Mouse (Mus musculus): ENCODE results near the gene Klc1. TPM values are rescaled to one million over a fixed set of nuclear protein-coding genes. Genes with fewer than 3 reads are reported as not detected.

The Klc1 gene
- polyA plus RNA-seq, 1 experiment: 116 TPM

DNA sequence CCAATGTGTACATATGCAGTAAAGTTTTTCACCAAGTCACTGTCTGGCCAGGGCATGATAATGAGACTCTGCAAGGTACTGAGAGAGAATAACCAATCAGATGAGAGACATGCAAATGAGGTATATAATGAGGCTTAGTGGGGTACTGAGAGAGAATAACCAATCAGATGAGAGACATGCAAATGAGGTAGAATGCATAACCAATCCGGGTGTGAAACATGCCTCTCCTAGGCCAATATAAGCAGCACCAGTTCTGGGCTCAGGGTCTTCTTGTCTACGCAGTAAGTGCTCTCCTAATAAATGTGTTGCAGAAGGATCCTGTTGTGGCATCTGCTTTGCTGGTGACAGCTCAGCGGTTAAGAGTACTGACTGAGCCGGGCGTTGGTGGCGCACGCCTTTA lies 42.1 kb upstream of the Klc1 start:
- TF ChIP-seq CEBPB (IDR thresholded peaks at IDR 0.05; ENCODE audit: low read depth): no peak
- no peak for TF ChIP-seq CTCF (IDR thresholded peaks at IDR 0.05; ENCODE audit: control insufficient read depth, insufficient read depth, insufficient read length)
- no peak for TF ChIP-seq MAX (IDR thresholded peaks at IDR 0.05)
- no peak for TF ChIP-seq FOSL1 (IDR thresholded peaks at IDR 0.05; ENCODE audit: insufficient read depth, low read length, poor library complexity, severe bottlenecking)
- no peak for TF ChIP-seq USF1 (IDR thresholded peaks at IDR 0.05; ENCODE audit: low read depth)
- H3K36me3 ChIP-seq (ENCODE audit: control insufficient read depth, insufficient read depth): no peaks in the 10 kb centered on the region
- H3K79me2 ChIP-seq (ENCODE audit: control insufficient read depth, insufficient read depth): peaks cover 49% of the 10 kb centered on the region

DNA sequence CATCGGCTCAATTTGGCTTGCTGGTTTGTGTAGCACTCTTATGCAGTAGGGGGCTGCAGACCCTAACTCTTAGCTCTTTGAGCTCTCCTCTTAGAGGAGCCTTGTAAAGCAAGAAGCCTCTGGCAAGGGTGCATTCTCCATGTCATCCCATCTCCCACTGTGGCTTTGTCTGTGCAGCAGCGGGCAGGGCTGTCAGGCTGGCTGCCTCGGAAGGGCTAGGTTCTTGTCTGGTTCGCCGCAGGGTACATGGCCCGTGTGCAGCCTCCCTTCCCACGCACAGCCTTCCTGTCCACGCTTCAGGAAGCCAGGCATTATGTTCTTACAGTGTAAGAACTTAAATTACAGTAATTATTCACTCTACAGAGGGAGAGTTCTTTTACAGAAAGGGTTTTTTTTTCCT lies 40.0 kb upstream of the Klc1 start:
- no peaks in the 10 kb centered on the region for H3K36me3 ChIP-seq (ENCODE audit: control insufficient read depth, insufficient read depth)
- peaks cover 13% of the 10 kb centered on the region for H3K79me3 ChIP-seq (ENCODE audit: low read depth)
- peaks cover 29% of the 10 kb centered on the region for H3K79me2 ChIP-seq (ENCODE audit: control insufficient read depth, insufficient read depth)
- no peak overlapping the region for H3K4me3 ChIP-seq (ENCODE audit: insufficient read depth, poor library complexity, severe bottlenecking)
- TF ChIP-seq CTCF (IDR thresholded peaks at IDR 0.05; ENCODE audit: control insufficient read depth, insufficient read depth, insufficient read length) (no peak), USF1 (IDR thresholded peaks at IDR 0.05; ENCODE audit: low read depth) (no peak), MYOG (IDR thresholded peaks at IDR 0.05; ENCODE audit: control insufficient read depth, extremely low read depth, insufficient read length) (no peak), MAX (IDR thresholded peaks at IDR 0.05) (no peak), CEBPB (IDR thresholded peaks at IDR 0.05; ENCODE audit: low read depth) (no peak), MYOD1 (IDR thresholded peaks at IDR 0.05; ENCODE audit: control insufficient read depth, insufficient read length, low read depth) (no peak), FOSL1 (IDR thresholded peaks at IDR 0.05; ENCODE audit: insufficient read depth, low read length, poor library complexity, severe bottlenecking) (no peak)
- no peak overlapping the region for H3ac ChIP-seq (ENCODE audit: control insufficient read depth, insufficient read length, low read depth)
- no peaks in the 10 kb centered on the region for H3K27me3 ChIP-seq (ENCODE audit: control insufficient read depth, insufficient read depth, insufficient read length)

More for the DNA sequence above, 42.1 kb upstream of the Klc1 start:
- no peak overlapping the region for H3ac ChIP-seq (ENCODE audit: control insufficient read depth, insufficient read length, low read depth)
- H3K4me3 ChIP-seq (ENCODE audit: insufficient read depth, poor library complexity, severe bottlenecking): no peak overlapping the region
- H3K27me3 ChIP-seq (ENCODE audit: control insufficient read depth, insufficient read depth, insufficient read length): no peaks in the 10 kb centered on the region
- H3K79me3 ChIP-seq (ENCODE audit: low read depth): peaks cover 21% of the 10 kb centered on the region

DNA sequence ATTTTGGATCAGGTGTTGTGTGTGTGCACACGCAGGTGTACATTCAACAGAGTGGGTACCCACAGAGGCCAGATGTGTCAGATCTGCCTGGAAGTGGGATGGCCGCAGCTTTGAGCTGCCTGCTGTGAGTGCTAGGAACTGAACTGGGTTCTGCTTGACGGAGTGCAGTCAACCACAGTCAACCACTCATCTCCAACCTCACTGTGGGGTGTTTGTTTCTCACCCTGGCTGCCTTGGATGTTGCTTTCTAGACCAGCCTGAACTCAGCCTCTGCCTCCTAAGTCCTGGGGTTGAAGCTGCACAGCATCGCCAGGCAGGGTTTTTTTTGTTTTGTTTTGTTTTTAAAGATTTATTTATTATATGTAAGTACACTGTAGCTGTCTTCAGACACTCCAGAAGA lies 38.4 kb upstream of the Klc1 start:
- no peaks in the 10 kb centered on the region for H3K27me3 ChIP-seq (ENCODE audit: control insufficient read depth, insufficient read depth, insufficient read length)
- no peak overlapping the region for H3K4me3 ChIP-seq (ENCODE audit: insufficient read depth, poor library complexity, severe bottlenecking)
- TF ChIP-seq MYOD1 (IDR thresholded peaks at IDR 0.05; ENCODE audit: control insufficient read depth, insufficient read length, low read depth): no peak
- TF ChIP-seq CTCF (IDR thresholded peaks at IDR 0.05; ENCODE audit: control insufficient read depth, insufficient read depth, insufficient read length): no peak
- TF ChIP-seq MYOG (IDR thresholded peaks at IDR 0.05; ENCODE audit: control insufficient read depth, extremely low read depth, insufficient read length): no peak
- no peak for TF ChIP-seq FOSL1 (IDR thresholded peaks at IDR 0.05; ENCODE audit: insufficient read depth, low read length, poor library complexity, severe bottlenecking)
- TF ChIP-seq USF1 (IDR thresholded peaks at IDR 0.05; ENCODE audit: low read depth): no peak
- no peak for TF ChIP-seq MAX (IDR thresholded peaks at IDR 0.05)
- no peak for TF ChIP-seq CEBPB (IDR thresholded peaks at IDR 0.05; ENCODE audit: low read depth)
- peaks cover 13% of the 10 kb centered on the region for H3K79me2 ChIP-seq (ENCODE audit: control insufficient read depth, insufficient read depth)
- no peaks in the 10 kb centered on the region for H3K36me3 ChIP-seq (ENCODE audit: control insufficient read depth, insufficient read depth)
- H3ac ChIP-seq (ENCODE audit: control insufficient read depth, insufficient read length, low read depth): no peak overlapping the region
- peaks cover 6% of the 10 kb centered on the region for H3K79me3 ChIP-seq (ENCODE audit: low read depth)

DNA sequence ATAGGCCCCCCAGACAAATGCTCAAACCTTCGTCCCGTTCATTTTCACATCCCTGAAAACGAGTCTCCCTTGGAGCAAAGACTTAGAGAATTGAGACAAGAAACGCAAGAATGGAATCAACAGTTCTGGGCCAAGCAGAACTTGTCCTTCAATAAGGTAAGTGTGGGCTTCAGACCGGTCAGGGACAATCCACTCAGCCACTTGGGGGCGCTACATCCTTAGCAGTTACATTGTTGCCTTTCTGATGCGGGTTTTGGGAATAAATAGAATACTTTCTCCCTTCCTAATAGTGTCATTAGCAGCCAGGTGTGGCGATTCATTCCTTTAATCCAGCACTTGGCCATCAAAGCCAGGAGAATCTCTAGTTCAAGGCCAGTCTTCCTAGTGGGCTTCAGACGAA lies 36.0 kb upstream of the Klc1 start:
- Histone ChIP-seq H3K79me3 (ENCODE audit: low read depth) (no peaks in the 10 kb centered on the region), H3ac (ENCODE audit: control insufficient read depth, insufficient read length, low read depth) (no peak overlapping the region), H3K36me3 (ENCODE audit: control insufficient read depth, insufficient read depth) (no peaks in the 10 kb centered on the region)

DNA sequence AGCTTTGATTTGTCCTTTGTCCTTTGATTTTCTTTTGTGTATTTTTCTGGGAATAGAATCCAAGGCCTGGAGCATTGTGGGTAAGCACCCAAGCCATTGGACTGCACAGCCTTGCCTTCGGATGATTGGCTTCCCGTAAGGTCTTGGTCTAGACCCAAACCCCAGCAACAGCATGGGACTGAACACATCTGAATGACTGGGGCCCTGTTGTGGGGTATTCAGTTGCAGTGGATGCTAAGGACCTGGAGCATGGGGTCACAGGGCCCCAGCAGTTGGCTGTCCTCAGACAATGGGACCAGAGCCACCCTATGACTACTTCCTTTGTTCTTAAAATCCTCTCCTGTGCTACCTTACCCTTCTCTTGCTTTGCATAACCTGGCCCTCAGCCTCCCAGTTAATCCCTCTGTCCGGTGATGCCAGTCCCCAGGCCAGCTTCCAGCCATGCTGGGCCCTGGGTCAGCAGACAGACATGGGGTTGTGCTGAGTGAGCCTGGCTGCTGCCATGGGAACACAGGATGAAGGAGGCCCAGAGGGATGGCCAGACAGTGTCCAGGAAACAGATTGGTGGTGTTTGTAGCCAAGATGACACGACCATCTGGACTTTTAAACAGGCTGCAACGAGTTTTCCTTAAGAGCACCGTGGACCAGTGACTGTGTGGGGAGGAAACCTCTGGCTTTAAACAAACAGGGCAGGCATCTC lies 33.9 kb upstream of the Klc1 start:
- Histone ChIP-seq H3K79me3 (ENCODE audit: low read depth) (no peaks in the 10 kb centered on the region), H3K36me3 (ENCODE audit: control insufficient read depth, insufficient read depth) (no peaks in the 10 kb centered on the region), H3K27me3 (ENCODE audit: control insufficient read depth, insufficient read depth, insufficient read length) (no peaks in the 10 kb centered on the region), H3ac (ENCODE audit: control insufficient read depth, insufficient read length, low read depth) (no peak overlapping the region), H3K4me3 (ENCODE audit: insufficient read depth, poor library complexity, severe bottlenecking) (no peak overlapping the region), H3K79me2 (ENCODE audit: control insufficient read depth, insufficient read depth) (no peaks in the 10 kb centered on the region)
- TF ChIP-seq MAX (IDR thresholded peaks at IDR 0.05) (no peak), CEBPB (IDR thresholded peaks at IDR 0.05; ENCODE audit: low read depth) (no peak), MYOG (IDR thresholded peaks at IDR 0.05; ENCODE audit: control insufficient read depth, extremely low read depth, insufficient read length) (no peak), USF1 (IDR thresholded peaks at IDR 0.05; ENCODE audit: low read depth) (no peak), MYOD1 (IDR thresholded peaks at IDR 0.05; ENCODE audit: control insufficient read depth, insufficient read length, low read depth) (no peak), FOSL1 (IDR thresholded peaks at IDR 0.05; ENCODE audit: insufficient read depth, low read length, poor library complexity, severe bottlenecking) (no peak), CTCF (IDR thresholded peaks at IDR 0.05; ENCODE audit: control insufficient read depth, insufficient read depth, insufficient read length) (no peak)

More for the DNA sequence above, 36.0 kb upstream of the Klc1 start:
- Histone ChIP-seq H3K79me2 (ENCODE audit: control insufficient read depth, insufficient read depth) (no peaks in the 10 kb centered on the region), H3K4me3 (ENCODE audit: insufficient read depth, poor library complexity, severe bottlenecking) (no peak overlapping the region), H3K27me3 (ENCODE audit: control insufficient read depth, insufficient read depth, insufficient read length) (no peaks in the 10 kb centered on the region)
- TF ChIP-seq MYOG (IDR thresholded peaks at IDR 0.05; ENCODE audit: control insufficient read depth, extremely low read depth, insufficient read length) (no peak), USF1 (IDR thresholded peaks at IDR 0.05; ENCODE audit: low read depth) (no peak), FOSL1 (IDR thresholded peaks at IDR 0.05; ENCODE audit: insufficient read depth, low read length, poor library complexity, severe bottlenecking) (no peak), MYOD1 (IDR thresholded peaks at IDR 0.05; ENCODE audit: control insufficient read depth, insufficient read length, low read depth) (no peak), CTCF (IDR thresholded peaks at IDR 0.05; ENCODE audit: control insufficient read depth, insufficient read depth, insufficient read length) (no peak), CEBPB (IDR thresholded peaks at IDR 0.05; ENCODE audit: low read depth) (no peak), MAX (IDR thresholded peaks at IDR 0.05) (no peak)
